Mouse (Mus musculus): Measurements from ENCODE around the gene Tmc5.

DNA sequence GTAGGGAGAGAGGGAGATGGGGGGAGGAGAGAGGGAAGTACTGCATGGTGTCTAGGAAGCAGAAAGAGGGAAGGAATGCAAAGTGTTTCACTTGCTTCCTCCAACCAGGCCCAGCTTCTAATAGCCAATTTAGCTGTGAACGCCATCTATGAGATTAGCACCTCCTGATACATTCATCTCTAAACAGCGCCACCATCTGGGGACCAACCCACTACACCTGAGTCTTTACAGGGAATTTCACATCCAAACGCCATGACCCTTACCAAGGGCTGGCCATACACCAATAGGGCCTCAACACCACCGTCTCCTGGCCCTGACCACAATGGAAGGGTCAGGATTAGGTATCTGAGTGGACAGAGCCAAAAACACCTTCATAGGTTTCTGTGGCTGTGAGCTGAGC, 43.2 kb upstream of the Tmc5 start:
- no peak for TF ChIP-seq CTCF (conservative IDR thresholded peaks at IDR 0.05; ENCODE audit: insufficient read depth, insufficient read length, low read depth, low read length)
- TF ChIP-seq POLR2A (IDR thresholded peaks at IDR 0.05; ENCODE audit: low read depth, low read length): no peak

All from kidney, adult 2 months (tissue).